Mouse (Mus musculus): ENCODE data around the gene Map2.

The Map2 gene

DNA sequence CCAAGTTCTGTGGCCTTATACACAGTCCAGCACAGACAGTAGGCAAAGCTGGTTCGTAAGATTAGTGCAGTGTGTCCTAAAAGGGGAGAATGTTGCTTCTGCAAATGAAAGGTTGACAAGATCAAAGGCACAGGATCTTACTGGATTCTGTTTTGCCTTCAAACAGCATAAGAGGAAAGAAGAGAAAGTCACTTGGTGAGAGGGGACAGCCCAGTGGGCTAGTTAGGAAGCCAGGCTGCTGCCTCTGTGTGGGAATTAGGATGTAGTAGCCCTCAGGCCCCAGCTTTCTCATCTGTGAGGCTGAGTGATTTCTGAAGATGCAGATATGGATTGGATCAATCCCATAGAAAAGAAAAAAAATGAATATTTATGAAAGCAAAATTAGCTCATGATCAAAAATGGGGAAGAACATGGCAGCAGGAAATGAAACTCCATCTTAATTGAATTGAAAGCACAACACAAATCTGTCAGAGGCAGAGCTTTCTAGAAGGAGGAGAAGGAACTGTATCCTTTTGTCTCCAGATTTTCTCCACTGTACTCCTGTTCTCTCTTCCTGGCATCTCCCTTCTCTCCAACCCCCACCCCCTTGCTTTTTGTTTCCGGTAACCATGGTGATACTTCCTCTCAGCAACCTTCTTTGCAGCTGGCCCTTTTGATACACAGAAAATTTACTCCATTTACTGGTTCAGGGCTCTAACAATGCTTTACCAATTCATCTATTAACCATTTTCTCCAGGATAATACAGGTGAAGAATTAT lies 145.5 kb downstream of the Map2 start:
- no peak for DNase-seq

DNA sequence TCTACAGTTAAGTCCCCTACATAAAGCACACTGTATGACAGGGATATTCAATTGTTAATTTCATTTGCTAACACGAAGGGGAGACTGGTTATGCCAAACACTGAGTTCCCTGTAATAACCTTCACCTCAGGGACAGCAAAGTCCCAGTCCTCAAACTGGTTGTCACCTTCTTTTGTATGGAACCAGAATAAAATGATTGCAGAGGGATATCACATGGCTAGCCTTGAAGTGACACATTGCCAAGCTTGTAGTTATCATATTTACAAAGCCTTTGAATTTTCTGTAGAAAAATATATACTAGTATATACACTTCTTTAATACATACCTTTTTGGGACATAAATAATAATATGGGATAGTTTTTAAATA lies 146.0 kb downstream of the Map2 start:
- DNase-seq: no peak

DNA sequence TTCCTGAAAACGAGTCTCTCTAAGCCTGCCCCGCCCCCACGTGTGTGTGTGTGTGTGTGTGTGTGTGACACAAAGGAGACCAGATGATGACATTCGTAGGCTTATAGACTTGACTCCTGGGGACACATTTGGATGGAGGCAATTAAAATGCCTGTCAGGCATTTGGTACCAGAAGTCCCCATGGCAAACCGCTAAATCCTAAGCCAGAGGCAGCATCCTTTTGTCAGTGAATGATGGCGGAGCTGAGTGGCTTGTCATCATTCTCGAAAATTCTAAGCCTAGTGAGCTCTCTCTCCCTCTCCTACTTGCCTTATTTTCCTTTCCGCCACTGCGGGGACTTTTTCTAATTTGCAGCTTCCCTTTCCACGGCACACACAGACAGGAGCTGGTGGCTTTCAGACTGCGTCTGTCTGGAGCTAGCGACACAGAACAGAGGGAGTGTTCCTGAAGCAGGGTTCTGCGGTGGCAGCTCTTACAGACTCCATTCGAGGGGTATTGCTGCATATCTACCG lies 146.6 kb downstream of the Map2 start:
- DNase-seq: peak; percentile 63

DNA sequence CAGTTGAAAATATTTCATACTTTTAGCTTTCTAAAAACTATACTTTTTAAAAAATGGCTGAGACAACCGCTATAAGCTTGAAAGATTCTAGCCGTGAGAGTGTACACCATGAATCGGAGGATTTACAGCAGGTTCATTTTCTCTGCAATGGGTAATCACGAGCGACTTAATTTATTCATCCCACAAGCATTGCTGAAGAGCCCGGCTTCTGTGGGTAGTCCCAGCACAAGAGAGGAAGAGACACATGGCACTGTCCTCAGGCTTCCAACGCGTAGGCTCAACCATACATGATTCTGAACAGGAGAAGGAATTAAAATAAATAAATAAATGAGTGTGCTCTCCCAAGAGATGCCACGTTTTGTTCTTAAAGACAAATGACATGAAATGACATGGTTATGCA lies 148.4 kb downstream of the Map2 start:
- DNase-seq: peak; percentile 37

DNA sequence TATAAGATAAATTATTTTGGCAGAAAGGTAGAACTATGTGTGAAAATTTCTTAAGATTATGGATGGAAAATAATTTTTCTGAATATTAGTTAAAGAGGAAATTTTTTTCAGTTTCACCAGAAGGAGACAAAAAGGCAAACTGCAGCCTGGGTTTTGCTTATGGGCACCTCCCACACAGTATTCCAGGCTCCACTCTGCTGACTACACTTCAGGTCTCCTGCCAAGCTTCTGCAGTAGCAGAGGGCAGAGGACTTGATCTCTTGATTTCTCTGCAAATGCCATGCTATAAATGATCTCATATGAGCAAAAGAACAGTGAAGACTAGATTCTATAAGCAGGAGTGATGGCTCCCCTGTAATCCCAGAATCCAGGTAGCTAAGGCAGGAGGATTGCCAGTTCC lies 149.9 kb downstream of the Map2 start:
- DNase-seq: no peak

DNA sequence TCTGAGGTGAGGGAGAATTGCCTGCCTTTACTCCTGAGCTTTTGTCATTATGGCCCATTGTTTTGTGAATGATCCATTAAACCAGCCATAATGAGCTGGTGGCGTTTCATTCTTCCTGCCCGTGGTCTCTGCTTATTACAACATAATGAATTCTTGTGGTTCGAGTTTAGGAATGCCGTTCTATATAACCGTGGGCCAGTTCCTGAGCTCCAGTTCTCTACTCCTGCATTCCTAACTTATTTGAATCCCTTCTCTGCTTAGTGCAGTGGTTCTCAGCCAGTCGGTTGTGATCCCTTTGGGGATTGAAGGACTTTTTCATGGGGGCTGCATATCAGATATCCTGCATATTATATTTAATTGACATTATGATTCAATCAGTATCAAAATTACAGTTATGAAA lies 153.9 kb downstream of the Map2 start:
- no peak for DNase-seq

DNA sequence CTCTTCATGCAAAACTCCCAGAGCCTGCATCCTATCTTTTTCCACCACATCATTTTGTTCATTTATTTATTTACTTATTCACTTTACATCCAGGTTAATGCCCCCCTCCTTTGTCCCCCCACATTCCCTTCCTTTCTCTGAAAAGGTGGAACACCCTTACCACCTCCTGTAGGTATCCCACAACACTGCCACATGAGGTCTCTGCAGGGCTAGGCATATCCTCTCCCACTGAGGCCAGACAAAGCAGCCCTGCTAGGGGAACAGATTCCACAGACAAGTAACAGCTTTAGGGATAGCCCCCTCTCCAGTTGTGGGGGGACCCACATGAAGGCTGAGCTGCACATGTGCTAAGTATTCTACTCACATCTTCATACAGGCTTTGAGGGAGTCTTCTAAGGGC lies 154.5 kb downstream of the Map2 start:
- DNase-seq: no peak

DNA sequence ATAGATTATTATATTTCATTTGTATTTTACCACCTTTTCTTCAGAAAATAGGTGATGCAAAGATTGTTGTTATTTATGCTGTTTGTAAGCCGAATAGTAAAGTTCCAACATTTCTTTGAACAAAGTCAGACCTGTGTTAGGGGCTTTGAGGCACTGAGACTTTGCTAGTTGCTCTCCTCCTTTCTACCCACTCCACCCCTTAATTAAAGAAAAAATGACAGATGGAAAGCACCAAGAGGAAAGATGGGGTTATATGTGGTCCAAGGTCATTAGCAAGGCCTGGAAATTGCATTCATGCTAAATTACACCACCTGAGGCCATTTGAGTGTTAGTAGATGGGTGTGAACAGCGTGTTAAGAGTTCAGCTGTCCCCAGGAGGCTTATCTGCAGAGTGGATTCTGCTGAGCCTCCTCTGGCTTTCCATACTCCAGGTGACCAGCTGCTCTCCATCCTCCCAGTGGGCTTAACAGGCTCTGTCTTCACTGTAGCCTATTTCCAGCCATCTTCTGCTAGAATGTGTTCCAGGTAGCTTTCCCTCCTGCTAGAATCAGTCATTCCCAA lies 160.7 kb downstream of the Map2 start:
- no peak for DNase-seq

DNA sequence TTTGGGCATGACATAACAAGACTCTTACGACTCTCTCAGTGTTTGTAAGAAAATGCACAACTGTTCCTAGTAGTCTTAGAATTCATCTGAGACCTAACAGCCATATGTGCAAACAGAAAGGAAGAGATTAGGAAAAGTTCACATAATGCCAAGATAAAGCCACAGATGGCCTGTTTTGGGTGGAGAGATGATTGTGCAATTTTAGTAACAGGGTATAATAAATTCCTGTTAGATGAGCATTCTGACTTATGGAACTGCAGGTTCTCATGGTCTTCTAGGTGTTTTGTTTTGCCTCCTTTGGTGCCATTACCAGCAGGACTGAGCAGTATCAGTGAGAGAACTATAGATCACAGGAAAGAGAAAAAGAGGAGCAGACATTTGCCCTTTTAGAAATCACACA lies 164.1 kb downstream of the Map2 start:
- no peak for DNase-seq

DNA sequence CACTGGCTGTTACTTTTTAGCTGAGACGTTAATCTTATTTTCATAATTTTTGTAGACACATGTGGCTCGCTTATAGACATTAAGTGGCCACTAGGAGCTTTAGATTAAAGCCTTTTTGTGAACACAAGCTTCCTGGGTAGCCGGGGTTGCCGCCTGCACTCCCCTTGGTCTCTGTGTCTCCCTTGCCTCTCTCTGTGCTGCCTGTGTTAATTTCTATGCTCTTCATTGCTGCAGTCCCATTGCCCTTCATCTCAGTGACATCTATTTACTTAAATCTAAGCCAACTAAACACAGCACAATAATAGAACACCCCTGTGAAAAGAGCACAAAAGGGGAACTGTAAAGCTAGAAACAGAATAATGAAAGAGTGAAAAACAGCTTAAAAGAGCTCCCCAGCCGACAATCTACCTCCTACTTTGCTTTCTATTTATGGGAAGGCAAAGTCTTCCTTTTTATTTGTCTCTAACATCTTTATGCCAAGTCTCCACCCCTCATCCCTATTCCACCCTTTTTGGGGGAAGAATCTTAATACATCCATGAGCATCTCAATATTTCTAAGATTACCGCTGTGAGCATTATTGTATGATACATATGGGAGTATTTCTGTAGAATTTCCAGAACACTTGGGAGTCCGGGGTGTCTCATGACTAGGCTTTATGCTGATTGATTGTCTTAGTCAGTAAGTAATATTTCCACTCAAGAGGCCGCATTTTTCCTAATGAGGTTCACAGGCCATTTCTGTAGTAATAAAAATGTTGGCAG lies 173.5 kb downstream of the Map2 start:
- no peak for DNase-seq

DNA sequence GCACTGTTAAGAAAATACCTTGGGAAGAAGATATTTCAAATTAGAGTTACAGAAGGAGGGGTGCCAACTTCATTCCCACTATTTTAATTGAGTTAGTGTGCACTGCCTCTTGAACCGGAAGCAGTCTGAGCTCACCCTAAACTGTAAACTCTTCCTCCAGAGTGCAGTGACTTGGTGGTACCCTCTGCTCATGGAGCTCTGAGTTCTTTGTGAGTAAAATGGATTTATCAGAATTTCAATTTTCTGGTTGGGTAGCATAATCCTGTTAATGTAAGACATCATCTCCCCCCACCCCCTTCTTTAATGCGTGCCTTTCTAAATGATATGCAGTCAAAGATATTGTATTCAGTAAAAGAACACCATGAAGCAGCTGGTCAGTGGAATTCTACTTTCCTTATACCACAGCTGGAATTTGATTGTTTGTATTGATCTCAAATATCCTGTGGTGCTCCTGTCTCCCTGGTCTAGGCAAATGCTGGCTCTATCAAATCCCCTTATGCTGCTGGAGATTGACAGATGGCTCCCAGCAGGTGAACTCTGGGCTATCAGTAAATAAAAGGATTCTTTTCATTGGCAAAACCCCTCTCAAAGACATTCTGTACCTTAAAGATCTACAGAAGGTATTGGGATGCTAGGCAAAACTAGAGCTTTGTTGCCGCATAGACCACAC lies 174.2 kb downstream of the Map2 start:
- peak; percentile 23 for DNase-seq

DNA sequence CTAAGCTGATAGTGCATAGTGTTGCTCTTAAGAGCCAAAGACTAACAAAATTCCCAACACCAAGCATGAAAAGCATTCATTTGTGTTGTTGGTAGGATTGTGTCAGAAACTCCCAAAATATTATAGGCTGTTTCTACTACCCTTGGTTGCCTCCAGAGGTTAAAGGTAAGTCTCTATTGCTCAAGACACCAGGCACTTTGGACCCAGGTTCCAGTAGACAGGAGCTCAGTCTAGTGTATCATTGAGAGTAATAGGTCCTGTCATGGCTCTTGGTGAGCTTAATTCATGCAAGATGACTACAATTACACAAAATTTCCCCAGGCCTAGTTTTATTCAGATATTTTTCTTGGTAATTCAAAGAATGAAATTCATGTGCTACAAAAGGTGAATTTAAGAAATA lies 176.3 kb downstream of the Map2 start:
- DNase-seq: no peak

DNA sequence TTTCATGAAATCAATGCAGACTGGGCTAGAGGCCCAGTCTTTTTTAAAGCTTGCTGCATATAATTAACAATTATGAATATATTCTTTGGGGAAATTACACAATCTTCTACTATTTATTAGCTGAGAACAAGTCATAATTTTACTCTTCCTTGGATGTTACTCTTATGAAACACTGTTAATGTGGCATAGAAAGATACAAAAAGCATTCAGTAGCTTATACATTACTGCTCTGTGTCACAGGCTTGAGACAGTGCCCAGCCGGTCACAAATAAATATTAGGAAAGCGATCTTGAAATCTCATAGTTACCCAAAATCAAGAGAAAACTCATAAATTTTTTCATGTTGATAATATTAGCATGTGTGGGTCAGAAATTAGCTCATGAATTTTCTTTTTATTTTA lies 186.7 kb downstream of the Map2 start:
- no peak for DNase-seq

DNA sequence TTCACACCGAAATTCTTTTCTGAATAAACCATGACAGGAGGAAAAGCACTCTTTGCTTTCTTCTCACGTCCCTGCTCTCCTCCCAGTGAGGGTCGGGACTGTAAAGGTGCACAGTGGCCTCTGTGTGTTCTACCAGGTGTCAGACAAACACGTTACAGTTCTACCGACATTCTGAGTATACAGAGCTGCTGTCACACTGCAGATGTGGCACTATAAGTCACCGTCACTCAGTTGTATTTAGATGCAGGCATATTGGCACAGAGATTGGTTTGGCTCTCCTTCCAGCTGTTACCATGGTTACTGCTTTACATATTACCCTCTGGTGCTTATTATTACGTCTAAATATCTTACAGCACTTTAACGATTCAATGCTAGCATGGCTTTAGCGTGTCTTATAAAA lies 188.2 kb downstream of the Map2 start:
- DNase-seq: no peak

DNA sequence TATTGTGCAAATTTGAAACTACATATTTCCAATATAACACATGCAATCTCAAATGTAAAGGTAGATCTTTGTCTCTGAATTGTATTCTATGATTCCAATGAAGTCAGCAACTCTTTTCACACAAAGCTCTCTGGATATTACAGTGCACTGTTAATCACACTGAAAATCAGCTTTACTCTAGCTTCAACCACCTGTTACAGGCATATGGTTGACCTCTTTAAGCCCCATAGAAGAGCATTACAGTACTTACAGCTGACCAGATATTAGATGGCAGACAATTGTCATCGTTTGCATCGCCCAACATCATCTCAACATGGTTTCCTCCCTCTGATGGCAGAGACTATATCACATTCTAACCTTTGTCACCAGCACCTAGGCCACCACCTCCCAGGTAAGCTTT lies 189.3 kb downstream of the Map2 start:
- DNase-seq: no peak

DNA sequence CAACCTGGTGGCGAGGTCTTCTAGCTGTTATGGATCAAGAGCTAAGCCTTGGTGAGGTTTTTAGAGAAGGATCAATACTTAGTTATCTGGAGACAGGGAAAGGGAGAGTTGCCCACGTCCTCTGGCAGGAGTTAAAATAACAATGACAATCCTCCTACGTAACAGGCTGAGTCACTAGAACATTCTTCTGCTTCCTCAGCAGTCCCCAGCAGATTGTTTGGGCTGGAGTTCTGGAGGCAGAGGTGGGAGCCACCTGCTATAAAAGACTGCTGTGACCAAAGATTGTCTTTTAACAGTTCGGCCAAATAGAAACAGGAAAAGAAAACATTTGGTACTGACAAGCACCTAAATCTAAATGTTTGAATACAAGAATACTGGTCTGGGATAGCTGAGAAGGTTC lies 190.5 kb downstream of the Map2 start:
- no peak for DNase-seq

DNA sequence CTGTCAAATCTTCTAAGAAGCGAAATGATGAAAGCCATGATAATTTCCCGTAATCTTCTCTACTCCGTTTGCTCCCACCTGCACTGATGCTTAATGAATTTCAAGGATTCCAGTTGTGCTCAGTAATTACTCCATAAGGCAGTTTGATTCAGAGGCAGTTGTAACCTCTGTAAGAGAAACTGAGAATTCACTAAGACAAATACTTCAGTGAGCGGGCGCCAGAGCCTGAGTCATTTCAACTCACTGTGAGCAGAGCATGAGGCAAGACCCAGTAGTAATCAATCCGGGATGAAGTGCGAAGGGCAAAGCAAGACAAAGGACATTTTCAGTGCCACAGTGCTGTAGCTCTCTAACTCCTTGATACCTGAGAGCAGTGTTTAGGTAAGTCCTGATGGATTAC lies 194.4 kb downstream of the Map2 start:
- DNase-seq: no peak

DNA sequence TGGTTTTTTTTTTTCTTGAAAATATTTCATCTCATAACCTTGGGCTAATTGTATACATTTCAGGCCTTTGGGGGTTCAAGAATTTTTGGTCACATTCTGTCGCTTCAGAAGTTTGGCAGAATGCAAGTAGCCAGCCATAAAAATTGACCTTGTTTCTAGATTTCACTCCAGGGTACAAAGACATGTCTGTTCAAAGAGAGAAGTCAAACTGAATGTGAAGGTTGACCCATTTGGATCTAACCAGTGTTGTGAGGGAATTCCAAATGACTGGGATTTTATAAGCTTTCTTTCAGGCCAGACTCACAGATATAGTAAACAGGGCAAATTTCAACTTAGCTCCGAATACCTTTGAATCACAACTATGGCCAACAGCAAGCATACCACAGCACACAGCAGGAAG lies 196.3 kb downstream of the Map2 start:
- no peak for DNase-seq

DNA sequence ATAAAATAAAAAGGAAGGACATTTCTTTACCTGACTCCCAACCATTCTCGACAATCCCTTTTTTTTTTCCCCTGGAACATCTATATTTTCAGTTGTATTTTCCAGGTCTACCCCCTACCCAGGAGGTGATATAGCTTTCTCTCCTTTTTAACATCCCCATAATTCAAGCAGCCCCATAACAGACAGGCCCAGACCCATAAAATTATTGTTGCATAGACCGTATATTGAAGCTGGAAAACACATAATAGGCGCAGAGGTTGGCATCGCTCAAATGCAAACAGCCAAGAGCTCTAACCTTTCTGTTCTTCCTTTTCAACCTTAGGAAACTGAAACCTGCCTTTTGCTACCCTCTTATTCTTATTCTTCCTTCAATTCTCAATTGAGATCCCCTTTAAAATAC lies 211.2 kb downstream of the Map2 start:
- DNase-seq: no peak

DNA sequence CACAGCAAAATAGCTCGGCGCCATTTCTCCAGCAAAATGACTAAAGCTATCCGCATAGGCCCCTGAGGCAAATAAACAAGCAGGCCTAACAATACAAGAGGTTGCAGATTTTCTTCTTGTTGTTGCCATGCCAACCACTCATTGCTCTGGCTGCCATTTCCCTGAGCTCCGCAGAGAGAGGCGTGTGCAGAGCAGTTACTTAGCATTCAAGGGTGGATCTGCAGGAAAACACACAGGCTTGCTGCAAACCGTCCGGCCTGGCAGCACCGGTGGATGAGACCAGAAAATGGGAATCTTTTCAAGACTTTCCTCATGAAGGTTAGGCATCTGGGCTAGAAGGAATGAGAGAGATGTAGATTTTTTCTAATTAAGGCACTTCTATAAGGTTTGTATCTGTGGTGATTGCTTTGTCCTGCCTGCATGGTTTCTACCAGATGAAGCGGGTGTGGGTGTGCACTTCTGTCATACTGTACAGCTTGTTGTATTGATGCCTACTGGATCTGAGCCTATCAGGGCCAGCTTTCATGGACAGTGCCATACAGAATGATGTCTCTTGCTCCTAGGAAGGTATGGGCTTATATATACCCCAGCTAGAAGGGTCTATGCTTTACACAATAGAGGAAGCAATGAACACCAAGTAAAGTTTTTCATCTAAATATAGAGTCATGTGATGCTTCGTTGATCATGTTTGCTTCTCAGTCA lies 211.8 kb downstream of the Map2 start:
- no peak for DNase-seq

DNA sequence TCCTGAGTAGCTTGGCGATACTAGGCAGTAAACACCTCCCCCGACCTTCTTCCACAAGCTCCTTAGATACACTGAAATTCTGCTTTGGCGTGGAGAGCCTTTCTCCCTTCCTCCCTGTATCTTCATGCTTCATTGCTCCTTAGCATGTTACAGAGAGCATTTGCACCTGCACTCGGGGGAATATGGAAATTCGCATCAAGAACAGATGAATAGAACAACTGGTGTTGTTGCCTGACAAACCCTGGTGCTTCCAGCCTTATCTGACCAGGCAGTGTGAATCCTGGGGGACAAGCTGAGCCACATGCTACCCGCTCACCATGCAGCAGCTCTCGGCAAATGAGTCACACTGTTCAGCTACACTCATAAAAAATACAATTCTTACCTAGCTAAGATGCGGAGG lies 213.5 kb downstream of the Map2 start:
- peak; percentile 27 for DNase-seq

DNA sequence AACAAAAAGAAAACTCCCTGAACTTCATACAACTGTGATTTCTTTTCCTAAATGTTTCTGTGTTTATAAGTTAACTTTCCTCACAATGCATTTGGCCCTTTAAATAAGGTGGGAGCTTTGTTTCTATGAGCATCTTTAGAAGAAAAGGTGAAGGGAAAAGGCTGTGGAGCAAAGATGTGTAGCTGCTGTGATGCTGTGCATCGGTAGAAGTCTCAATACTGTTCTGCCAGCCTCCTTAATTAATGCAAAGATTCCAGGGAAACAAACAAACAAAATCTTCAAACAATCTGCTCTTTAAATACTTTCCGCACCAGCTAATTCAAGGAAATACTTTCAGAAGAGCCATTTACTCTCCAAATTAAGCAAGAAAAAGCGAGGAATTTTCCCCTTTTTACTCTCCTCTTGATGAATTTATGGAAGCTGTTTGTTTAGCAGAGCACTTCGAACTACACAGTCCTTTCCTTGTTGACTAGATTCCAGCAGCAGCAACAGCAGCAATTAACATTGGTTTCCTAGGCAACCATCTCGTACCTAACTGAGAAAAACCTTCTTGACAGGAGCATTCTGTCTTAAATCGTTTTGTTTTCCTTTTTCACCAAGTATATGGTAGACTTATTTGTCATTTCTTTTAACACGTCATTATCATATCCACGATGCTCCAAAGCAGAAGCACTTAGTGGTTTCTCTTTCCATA lies 220.0 kb downstream of the Map2 start:
- no peak for DNase-seq

Measured in cerebellum, adult 11 months (tissue).